Mouse (Mus musculus) macrophage (primary cell): ENCODE data around the gene Frat2. TPM values are rescaled to one million over a fixed set of nuclear protein-coding genes. Genes with fewer than 3 reads are reported as not detected.

Experiments
- H3K27ac ChIP-seq: fragments of 350-480 bp; formaldehyde crosslinking; 2 replicates; pipeline ENCODE4 v1.9.0; 2021
- H3K36me3 ChIP-seq: fragments of 350-480 bp; formaldehyde crosslinking; 2 replicates; pipeline ENCODE4 v1.9.0; 2021; ENCODE audit errors: inconsistent target
- H3K4me3 ChIP-seq: fragments of 350-480 bp; formaldehyde crosslinking; 2 replicates; pipeline ENCODE4 v1.9.0; 2021; ENCODE audit errors: inconsistent target
- H3K79me2 ChIP-seq: fragments of 350-480 bp; formaldehyde crosslinking; 2 replicates; pipeline ENCODE4 v1.9.0; 2021; ENCODE audit errors: inconsistent target
- WGBS: methylation state at CpG from one replicate; pipeline ENCODE4 v1.1.7; 2026; ENCODE audit warnings: inconsistent platforms; ENCODE audit not compliant: missing documents; 5-methylcytosine and 5-hydroxymethylcytosine counted together
- polyA plus RNA-seq: library from polyadenylated mRNA; stranded (reverse); fragments of 250-400 nt; gene quantifications from 3 replicates; pipeline ENCODE4 v1.2.4, GENCODE M21; 2018; ENCODE audit warnings: inconsistent platforms

The Frat2 gene
- polyA plus RNA-seq, 1 experiment from 2014 or later, result 3.0 TPM

GRCm38 (mm10) chr19:41821436-41821835, 26.5 kb downstream of the Frat2 start:
- 80% methylated on average over 5 of the region's 5 CpGs for WGBS
- Histone ChIP-seq H3K27ac (no peak overlapping the region), H3K36me3 (no peaks in the 10 kb centered on the region), H3K79me2 (no peaks in the 10 kb centered on the region), H3K4me3 (no peak overlapping the region)

- no peaks in the 10 kb centered on the region for H3K79me2 ChIP-seq
- H3K4me3 ChIP-seq, result no peak overlapping the region
- H3K27ac ChIP-seq, result no peak overlapping the region
- 51% methylated on average over 4 of the region's 4 CpGs for WGBS
- no peaks in the 10 kb centered on the region for H3K36me3 ChIP-seq
These were observed 29.2 kb downstream of the Frat2 start for GRCm38 (mm10) chr19:41818749-41819148.

- 90% methylated on average over 10 of the region's 10 CpGs for WGBS
- Histone ChIP-seq H3K36me3 (no peaks in the 10 kb centered on the region), H3K27ac (no peak overlapping the region)
These were observed 30.6 kb downstream of the Frat2 start for GRCm38 (mm10) chr19:41817325-41817724.

GRCm38 (mm10) chr19:41816915-41817314, 31.0 kb downstream of the Frat2 start:
- H3K4me3 ChIP-seq, result no peak overlapping the region
- 86% methylated on average over 5 of the region's 5 CpGs for WGBS
- no peaks in the 10 kb centered on the region for H3K36me3 ChIP-seq
- H3K79me2 ChIP-seq, result no peaks in the 10 kb centered on the region
- no peak overlapping the region for H3K27ac ChIP-seq

More at GRCm38 (mm10) chr19:41817325-41817724, 30.6 kb downstream of the Frat2 start:
- H3K4me3 ChIP-seq, result no peak overlapping the region
- no peaks in the 10 kb centered on the region for H3K79me2 ChIP-seq

GRCm38 (mm10) chr19:41816410-41816809, 31.5 kb downstream of the Frat2 start:
- no peak overlapping the region for H3K27ac ChIP-seq
- no peaks in the 10 kb centered on the region for H3K36me3 ChIP-seq
- H3K79me2 ChIP-seq, result no peaks in the 10 kb centered on the region
- WGBS, result 93% methylated on average over 3 of the region's 5 CpGs
- H3K4me3 ChIP-seq, result no peak overlapping the region

GRCm38 (mm10) chr19:41813374-41813773, 34.6 kb downstream of the Frat2 start:
- WGBS, result 90% methylated on average over 4 of the region's 4 CpGs
- Histone ChIP-seq H3K79me2 (no peaks in the 10 kb centered on the region), H3K4me3 (no peak overlapping the region), H3K36me3 (no peaks in the 10 kb centered on the region), H3K27ac (no peak overlapping the region)

GRCm38 (mm10) chr19:41812525-41812924, 35.4 kb downstream of the Frat2 start:
- 93% methylated on average over 10 of the region's 10 CpGs for WGBS
- H3K27ac ChIP-seq, result no peak overlapping the region
- H3K79me2 ChIP-seq, result no peaks in the 10 kb centered on the region
- H3K4me3 ChIP-seq, result no peak overlapping the region
- H3K36me3 ChIP-seq, result no peaks in the 10 kb centered on the region

DNA sequence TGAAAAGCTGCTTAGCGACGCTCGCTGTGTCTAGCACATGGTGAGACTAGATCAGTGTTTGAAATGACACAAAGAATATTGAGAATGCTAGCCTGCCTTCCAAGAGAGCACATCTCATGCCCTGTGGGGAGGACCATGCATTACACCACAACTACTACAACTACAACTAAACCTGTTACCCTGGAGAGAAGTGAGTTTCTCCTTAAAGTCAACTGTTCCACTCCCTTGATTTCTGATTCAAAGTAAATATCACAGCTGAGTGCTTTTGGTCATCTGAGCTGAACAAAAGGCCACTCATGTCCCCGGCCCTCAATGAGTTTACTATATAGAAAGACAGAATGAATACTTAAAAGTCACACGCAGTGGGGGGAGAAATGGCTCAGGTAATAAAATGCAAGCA, 37.9 kb downstream of the Frat2 start:
- Histone ChIP-seq H3K4me3 (no peak overlapping the region), H3K27ac (no peak overlapping the region)
- WGBS, result 92% methylated on average over 5 of the region's 5 CpGs

DNA sequence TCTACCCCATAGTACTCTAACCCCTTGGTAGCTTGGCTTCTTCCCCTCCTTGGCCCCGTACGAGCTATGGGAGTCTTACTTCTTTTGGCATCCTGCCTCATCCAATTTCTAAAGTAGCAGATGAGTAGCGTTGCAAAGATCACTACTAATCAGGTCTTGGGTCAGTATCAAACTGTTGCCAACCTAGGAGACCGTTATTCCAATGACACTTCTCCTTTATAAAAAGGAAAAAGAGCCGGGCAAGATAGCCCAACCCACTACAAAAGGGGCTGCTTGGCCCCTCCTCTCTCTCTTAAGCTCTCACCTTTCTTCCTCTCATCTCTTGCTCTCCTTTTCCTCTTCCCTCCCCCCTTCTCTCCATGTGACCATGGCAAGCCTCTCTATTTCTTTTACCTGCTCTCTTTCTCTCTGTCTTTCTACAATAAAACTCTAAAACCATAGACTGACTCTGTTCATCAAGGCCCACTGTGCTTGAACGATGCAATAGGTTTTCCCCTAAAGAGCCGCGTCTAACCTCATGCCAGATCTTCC, 39.8 kb downstream of the Frat2 start:
- Histone ChIP-seq H3K4me3 (no peak overlapping the region), H3K27ac (no peak overlapping the region), H3K36me3 (no peaks in the 10 kb centered on the region), H3K79me2 (no peaks in the 10 kb centered on the region)
- WGBS, result 78% methylated on average over 8 of the region's 8 CpGs

More for the DNA sequence above, 37.9 kb downstream of the Frat2 start:
- Histone ChIP-seq H3K79me2 (no peaks in the 10 kb centered on the region), H3K36me3 (no peaks in the 10 kb centered on the region)

DNA sequence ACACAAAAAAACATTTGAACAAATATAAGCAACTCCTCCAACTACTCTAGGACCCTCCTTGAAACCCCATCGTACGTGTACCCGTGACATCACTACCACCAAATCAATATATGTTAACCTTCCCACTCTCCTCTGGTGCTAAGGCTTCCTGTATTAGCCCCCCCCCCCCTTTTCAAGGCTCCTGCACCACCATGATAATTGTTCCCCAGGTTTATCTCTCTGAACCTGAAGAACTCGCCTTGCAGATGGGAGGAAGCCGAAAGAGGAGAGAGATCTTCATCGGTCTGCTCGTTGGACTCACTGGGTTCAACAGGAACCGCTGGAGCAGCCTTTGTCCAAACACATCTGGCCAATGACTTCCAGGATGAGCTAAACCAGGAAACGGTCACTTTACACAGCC, 40.4 kb downstream of the Frat2 start:
- Histone ChIP-seq H3K27ac (no peak overlapping the region), H3K36me3 (no peaks in the 10 kb centered on the region), H3K79me2 (no peaks in the 10 kb centered on the region), H3K4me3 (no peak overlapping the region)
- WGBS, result 65% methylated on average over 9 of the region's 9 CpGs

DNA sequence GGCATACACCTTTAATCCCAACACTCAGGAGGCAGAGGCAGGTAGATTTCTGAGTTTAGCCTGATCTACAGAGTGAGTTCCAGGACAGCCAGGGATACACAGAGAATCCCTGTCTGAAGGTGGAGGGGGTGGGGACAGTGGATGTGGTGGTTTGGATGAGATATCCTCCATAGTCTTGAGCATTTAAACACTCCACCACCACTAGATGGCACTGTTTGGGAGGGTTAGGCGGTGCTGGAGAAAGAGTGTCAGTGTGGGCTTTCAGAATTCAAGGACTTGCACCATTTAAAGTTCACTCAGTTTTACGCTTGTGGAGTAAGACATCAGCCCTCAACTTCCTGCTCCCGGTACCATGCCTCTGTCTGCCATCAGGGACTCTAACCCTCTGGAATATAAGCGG, 42.1 kb downstream of the Frat2 start:
- H3K79me2 ChIP-seq, result peaks cover 4% of the 10 kb centered on the region; the same call in 1 of the 2 replicates
- H3K27ac ChIP-seq, result no peak overlapping the region
- no peaks in the 10 kb centered on the region for H3K36me3 ChIP-seq
- 95% methylated on average over 4 of the region's 4 CpGs for WGBS
- H3K4me3 ChIP-seq, result no peak overlapping the region

- peaks cover 29% of the 10 kb centered on the region for H3K79me2 ChIP-seq
- H3K27ac ChIP-seq, result no peak overlapping the region
- no peaks in the 10 kb centered on the region for H3K36me3 ChIP-seq
- no peak overlapping the region for H3K4me3 ChIP-seq
- WGBS, result 26% methylated on average over 7 of the region's 7 CpGs
These were observed 44.6 kb downstream of the Frat2 start for GRCm38 (mm10) chr19:41803322-41803721.

GRCm38 (mm10) chr19:41801742-41802369, 46.1 kb downstream of the Frat2 start, which contains the start of gene Arhgap19:
TSS of gene Arhgap19 (minus strand) at chr19:41802047.
- Histone ChIP-seq H3K27ac (peak within 1 kb of the TSS; percentile 69), H3K79me2 (peaks cover 35% of the 10 kb centered on the region), H3K4me3 (peak within 1 kb of the TSS; percentile 68), H3K36me3 (no peaks in the 10 kb centered on the region)
- WGBS, result under 1% methylated on average over 47 of the region's 48 CpGs

DNA sequence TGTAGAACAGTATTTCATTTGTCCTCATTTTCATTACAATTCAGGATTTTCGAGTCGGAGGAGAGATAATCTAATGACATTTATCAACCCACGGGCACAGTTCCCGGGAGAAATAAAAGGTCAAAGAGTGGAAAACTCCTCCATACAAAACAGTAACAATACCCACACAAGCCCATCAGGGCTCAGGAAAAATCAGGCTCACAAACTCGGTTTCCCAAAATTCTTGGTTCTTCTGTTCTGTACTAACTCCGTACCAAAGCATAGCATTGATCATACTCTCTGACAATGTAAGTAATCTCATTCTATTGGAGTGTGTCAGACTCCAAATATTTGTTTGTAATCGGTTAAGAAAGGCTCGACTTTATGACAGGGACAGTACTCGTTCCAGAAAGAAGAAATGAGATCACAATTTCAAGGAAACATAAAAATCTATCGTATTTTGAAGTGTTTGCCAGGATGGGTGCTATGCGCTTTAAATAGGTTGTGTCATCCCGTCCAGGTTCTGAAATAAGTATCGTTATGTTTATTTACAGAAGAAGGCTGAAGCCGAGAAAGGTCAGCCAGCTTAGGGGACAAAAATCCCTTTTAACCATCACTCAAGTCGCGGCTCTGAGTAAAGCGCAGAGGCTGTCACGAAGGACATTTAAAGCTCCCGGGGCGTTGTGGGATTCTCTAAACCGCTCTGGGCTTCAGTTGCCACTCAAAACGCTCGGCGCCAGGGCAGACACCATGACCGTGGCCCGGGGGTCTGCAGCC, 46.8 kb downstream of the Frat2 start:
- WGBS, result 7% methylated on average over 26 of the region's 26 CpGs
- H3K4me3 ChIP-seq, result peak overlapping the region; percentile 68
- H3K79me2 ChIP-seq, result peaks cover 35% of the 10 kb centered on the region
- no peaks in the 10 kb centered on the region for H3K36me3 ChIP-seq
- H3K27ac ChIP-seq, result peak overlapping the region; percentile 69

- Histone ChIP-seq H3K36me3 (no peaks in the 10 kb centered on the region), H3K27ac (peak overlapping the region; percentile 69; the same call in 1 of the 2 replicates), H3K4me3 (peak overlapping the region; percentile 68), H3K79me2 (peaks cover 42% of the 10 kb centered on the region)
- WGBS, result 72% methylated on average over 6 of the region's 6 CpGs
These were observed 47.5 kb downstream of the Frat2 start for GRCm38 (mm10) chr19:41800451-41800850.
